Mouse (Mus musculus): Measurements from ENCODE around the gene Gm20795. TPM values are rescaled to one million over a fixed set of nuclear protein-coding genes. Genes with fewer than 3 reads are reported as not detected.
"Not testable (repeated sequence)": the region's sequence is repeated elsewhere in the genome, so short reads cannot be mapped to it uniquely, and the experiment has no call there.

Gene Gm20795
- not detected in 2 replicates for polyA plus RNA-seq (2015; fragmentation: Nextera tagmentation; extraction: Ambion mirVana)

GRCm38 (mm10) chrY:40804614-40805013 lies at the start of gene Gm20795:
Gene Gm20795, plus strand, starts transcription at chrY:40804914.
- not testable (repeated sequence) for H3K4me3 ChIP-seq (replicated peaks); H3K36me3 ChIP-seq; H3K27me3 ChIP-seq; H3K4me2 ChIP-seq; DNase-seq; H3K9ac ChIP-seq; H3K4me1 ChIP-seq (replicated peaks); H3K9me3 ChIP-seq (replicated peaks); H3K27ac ChIP-seq; ATAC-seq (ENCODE audit: low read depth)

- DNase-seq; H3K27ac ChIP-seq; H3K27me3 ChIP-seq; H3K9me3 ChIP-seq (replicated peaks); H3K36me3 ChIP-seq; H3K4me2 ChIP-seq; H3K4me3 ChIP-seq (replicated peaks); H3K4me1 ChIP-seq (replicated peaks); ATAC-seq (ENCODE audit: low read depth); H3K9ac ChIP-seq: not testable (repeated sequence)
- WGBS (ENCODE audit: insufficient replicate concordance), result no CpG with 5 or more reads among the region's 3 CpGs
These were observed 29.0 kb upstream of the Gm20795 start, which contains the start of gene Gm21797 for GRCm38 (mm10) chrY:40775665-40776064. Gene Gm21797, minus strand, starts transcription at chrY:40775765.

Other genes starting within 250 kb of the Gm20795 start
- gene Gm21852, start 152.9 kb upstream of the Gm20795 start, polyA plus RNA-seq (2015; fragmentation: Nextera tagmentation; extraction: Ambion mirVana), result not detected in 2 replicates
- not detected in 2 replicates for gene Gm21797, start 29.1 kb upstream of the Gm20795 start, polyA plus RNA-seq (2015; fragmentation: Nextera tagmentation; extraction: Ambion mirVana)